Mouse (Mus musculus): ENCODE measurements around the gene Sln.
A peak's percentile ranks its signal among the peaks of the same experiment; 100 is the strongest.

DNA sequence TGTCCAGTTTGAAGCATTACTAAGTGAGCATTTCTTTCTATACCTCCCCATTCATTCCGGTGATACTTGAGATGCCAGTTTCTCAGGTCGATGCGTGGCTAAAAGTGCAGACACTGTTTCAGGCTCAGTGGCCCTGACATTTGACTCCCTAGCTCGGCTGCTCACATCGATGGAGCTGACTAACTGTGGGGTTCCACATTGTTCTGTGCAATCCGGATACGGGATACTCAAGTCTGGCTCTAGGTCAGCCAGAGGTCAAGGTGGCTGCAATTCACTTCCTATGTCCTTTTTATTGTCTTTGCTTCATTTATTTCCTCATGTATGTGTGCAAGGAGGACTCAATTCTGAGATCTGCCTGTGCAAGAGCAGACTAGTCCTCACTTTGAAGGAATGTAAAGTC lies 45.9 kb downstream of the Sln start:
- TF ChIP-seq CTCF (conservative IDR thresholded peaks at IDR 0.05; ENCODE audit: low read length) = no peak
- no peak for TF ChIP-seq POU5F1 (IDR thresholded peaks at IDR 0.05; ENCODE audit: borderline replicate concordance, low read length)
- peak; percentile 83; the same call in 1 of the 2 replicates for TF ChIP-seq NANOG (IDR thresholded peaks at IDR 0.05; ENCODE audit: borderline replicate concordance, low read length)
